Mouse (Mus musculus): ENCODE data around the gene Selp.

Selp gene

DNA sequence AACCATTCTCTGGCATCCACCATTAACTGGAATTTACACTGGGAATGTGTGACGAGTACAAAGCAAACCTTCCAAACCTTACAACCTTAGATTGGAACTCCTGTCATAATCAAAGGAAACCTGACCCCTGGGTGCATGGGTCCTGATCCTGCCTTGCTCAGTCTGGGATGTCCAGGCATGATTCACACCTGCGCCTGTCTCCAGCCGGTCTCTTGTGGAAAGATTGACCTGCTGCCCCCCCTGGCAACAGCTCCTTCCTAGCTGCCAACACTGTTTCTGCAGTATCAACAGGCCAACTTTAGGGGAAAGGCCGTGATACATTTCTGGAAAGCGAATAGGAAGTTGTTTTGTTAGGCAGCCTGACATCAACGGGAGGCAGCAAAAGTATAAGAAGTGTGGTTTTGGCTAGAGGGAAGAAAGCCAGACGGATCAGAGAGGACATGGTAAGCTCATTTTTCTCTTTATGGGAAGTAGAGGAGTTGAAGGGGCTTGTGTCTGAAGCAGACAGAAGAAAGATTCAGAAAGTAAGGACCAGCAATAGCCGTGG is at the start of gene Selp:
Gene Selp (plus strand): TSS at position 318 of the 547 bp plus-strand sequence.
- in situ Hi-C loops (cut with MboI): no loop called here

DNA sequence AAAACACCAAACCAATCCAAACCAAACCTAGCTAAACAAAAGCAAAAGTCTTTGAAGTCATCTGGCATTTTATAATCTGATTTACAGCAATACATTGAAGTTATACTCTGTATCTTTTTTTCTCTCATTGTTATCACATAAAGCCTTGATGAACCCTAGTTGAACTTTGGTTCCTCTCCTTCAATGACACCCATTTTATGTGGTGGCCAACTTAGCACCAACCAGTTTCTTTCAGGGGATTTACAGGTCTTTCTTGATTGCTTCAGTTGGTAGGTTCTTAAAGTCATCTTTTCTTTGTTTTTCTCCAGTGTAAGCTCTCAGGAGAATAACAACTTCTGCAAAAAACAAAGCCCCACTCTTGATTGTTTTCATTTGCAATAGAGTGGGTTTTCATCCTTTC is 45.8 kb upstream of the Selp start:
- in situ Hi-C loops (cut with MboI): no loop called here

DNA sequence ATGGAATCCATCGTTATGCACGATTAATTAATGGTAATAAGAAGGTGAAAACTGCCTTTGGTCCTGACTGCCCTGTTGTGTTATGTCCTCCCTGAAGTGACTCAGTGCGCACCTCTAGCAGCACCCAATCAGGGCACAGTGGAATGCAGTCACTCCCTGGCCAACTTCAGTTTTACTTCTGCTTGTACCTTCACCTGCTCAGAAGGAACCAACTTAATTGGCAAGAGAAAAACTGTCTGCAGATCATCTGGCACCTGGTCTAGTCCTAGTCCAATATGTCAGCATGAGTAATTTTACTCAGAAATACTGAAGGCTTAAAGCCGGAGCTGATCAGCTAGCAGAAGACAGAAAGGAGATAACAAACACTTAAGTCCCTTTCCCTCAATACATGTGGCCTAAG is 44.6 kb upstream of the Selp start:
- in situ Hi-C loops (cut with MboI): loop anchor here (5.0 kb wide), 1 partner anchor 67 kb away; no protein-coding TSS in a partner anchor

DNA sequence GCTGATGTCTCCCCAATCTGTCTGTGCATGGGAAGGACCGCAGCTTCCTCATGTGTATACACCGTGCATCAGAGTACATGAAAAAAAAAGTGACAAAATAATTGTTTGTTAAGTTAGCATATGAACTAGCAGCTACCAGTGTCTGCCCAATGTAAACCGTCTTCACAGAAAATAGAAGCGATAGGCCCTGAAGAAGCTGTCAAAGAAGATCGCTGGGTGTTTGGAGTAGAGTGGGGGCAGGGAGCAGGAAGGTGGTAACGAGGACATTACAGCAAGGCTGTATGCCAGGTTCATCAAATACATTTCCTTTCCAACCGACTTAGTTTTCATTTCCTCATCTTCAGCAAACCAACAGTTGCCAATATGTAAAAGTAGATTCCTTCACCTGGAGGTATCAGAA is 44.0 kb upstream of the Selp start:
- in situ Hi-C loops (cut with MboI): loop anchor here (5.0 kb wide), 1 partner anchor 66 kb away; no protein-coding TSS in a partner anchor

DNA sequence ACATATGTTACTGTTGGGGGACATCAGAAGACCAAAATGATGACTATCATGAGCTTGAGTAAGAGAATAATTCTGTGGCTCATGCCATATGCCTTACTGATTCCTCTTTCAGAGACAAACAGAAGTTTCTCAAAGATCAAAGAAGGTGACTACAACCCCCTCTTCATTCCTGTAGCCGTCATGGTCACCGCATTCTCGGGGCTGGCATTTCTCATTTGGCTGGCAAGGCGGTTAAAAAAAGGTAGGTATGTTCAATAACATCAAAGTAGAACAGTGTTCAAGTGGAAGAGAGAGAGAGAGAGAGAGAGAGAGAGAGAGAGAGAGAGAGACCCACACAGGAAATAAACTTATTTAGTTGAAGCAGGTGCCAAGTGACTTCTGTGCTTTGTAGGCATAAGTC is 43.1 kb upstream of the Selp start:
- in situ Hi-C loops (cut with MboI): loop anchor here (5.0 kb wide), 1 partner anchor 65 kb away; no protein-coding TSS in a partner anchor

DNA sequence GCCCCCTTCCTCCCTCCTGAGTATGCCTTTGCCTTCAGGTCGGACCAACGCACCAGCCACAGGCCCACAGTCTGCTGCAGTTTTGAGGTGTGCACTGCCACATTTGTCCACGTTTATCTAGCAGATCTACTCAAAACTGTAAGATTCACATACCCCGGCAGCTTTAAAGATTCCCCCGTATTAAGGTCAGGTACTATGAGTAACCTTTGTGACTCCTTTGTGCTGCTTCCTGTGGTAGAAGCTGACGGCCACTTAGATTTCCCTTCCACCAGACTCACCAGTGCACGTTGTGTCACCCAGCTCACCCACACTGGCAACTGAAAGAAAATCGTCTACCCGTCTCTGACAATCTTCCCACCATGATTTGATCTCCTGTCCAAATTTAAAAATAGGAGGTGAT is 42.0 kb upstream of the Selp start:
- in situ Hi-C loops (cut with MboI): loop anchor here (5.0 kb wide), 1 partner anchor 64 kb away; no protein-coding TSS in a partner anchor

DNA sequence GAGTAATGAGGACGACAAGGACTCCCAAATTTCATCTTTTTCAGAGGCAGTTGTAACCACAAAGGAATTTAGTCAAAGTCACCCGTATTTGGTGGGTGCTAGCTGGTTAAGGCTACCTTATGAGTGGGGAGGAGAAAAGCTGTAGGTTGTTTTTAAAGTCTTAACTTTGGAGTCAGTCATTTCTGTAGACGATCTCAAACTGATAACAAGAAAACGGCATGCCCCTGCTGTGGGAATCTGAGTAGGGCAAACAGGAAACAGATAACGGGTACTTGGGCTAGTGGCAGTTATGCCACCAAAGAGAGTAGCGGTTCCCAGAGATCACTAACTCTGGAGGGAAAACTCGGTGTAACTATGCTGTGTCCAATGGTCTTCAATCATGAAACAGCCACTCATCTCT is 41.3 kb upstream of the Selp start:
- in situ Hi-C loops (cut with MboI): loop anchor here (5.0 kb wide), 1 partner anchor 63 kb away; no protein-coding TSS in a partner anchor

DNA sequence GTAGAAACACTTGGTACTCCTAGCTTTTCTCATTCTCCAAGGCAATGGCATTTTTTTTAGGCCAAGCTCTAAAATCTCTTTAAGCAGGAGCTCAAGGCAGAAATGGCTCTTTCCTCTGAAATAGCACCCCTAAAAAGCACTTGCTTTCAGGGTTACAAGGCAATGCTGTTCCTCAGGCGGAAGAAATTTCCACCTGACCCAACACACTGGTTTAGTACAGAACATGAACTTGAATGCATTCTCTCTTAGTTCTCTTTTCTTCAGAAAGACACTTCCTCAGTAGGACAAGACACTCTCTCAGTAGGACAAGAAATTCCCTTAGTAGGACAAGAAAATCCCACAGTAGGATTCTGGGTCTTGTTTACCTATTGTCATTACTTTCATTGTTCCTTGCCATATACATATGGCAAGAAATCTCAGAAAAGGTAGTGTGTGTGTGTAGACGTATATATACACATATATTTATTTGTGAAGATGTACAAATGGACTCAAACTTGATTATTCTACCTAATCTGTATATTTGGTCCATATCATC is 40.4 kb upstream of the Selp start:
- in situ Hi-C loops (cut with MboI): loop anchor here (5.0 kb wide), 1 partner anchor 63 kb away; no protein-coding TSS in a partner anchor

DNA sequence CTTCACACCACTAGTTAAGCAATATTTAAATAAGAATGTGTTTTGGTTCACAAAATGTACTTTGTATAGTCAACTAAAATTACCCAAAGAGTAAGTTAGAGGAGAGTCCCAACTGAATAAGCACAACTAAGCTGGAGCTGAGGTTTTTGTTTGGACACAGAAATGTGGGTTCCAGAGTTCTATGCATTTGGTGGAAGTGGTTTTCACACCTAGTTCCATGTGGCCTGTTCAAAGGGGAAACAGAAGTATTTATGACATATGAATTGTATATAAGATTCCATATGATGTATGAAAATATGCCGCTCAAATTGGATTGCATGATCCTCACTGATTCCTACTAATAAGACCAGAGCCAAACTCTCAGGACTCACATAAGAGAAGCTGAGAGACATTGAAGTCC is 39.6 kb upstream of the Selp start:
- in situ Hi-C loops (cut with MboI): no loop called here

DNA sequence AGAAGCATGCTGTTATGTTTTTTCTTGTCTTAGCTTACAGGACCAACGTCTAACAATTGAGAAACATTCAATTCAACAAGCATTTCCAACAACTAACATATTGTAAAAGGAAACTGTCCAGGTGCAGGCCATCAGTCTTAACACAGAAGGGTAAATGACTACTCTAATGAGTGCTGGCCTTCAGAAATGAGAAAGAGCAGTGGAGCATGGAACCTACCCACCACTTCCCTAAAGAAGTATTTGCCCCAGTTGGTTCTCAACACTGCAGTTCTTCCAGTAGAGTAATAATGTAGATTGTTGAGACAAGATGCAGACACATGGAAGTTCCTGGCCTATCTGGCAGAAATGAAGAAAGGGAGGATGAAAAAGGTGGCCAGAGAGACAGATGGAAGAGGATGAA is 38.6 kb upstream of the Selp start:
- in situ Hi-C loops (cut with MboI): no loop called here

DNA sequence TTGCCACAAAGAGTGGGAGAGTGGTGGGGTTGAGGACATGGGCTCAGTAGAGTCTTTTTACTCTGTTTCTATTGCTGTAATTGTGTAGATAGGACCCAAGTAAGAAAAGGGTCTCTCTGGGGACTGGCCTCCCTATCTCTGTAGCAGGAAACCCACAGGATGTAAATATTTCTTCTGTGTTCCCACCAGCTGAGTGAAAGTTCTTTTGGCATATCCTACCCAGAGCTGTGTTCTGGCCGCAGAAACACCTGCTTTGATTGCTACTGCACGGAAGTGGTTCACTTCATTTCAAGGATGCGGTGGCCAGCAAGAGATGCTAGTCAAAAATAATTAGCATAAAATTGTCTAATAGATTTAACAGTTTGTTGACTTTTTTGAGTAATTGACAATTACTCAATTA is 38.0 kb upstream of the Selp start:
- in situ Hi-C loops (cut with MboI): no loop called here

DNA sequence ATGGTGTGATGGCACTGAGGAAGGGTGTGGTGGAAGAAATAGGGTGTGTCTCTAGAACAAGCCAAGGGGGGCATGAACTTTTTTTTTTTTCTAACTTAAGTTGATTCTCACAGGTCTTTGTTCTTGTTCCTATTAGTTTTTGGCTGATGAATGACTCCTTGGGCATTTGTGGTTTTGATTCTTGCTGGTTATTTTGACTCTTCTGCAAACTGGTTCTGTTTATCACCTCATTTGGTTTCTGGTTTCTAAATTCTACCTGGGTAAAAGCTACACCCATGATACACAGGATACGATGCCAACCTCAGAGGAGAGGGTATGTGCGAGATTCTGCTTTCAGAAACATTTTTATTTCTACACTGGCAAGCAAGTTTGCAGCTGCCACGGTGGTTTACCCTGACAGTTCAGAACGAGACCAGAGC is 36.7 kb upstream of the Selp start:
- in situ Hi-C loops (cut with MboI): no loop called here

DNA sequence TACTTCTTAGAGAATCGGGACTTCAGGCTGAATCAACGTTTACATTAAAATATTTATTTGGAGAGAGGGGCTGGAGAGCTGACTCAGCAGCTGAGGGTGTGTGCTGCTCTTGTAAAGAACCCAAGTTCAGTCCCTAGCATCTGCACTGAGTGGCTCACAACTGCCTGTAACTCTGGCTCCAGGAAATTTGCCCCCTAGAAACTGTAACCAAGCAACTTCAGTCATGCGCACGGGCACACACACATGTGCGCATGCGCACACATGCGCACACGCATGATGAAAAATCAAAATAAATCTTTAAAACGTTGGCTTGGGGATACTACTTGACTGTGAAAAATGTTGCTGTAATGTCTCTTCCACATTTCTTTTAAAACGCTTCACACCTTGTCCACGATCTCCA is 36.0 kb upstream of the Selp start:
- in situ Hi-C loops (cut with MboI): no loop called here

DNA sequence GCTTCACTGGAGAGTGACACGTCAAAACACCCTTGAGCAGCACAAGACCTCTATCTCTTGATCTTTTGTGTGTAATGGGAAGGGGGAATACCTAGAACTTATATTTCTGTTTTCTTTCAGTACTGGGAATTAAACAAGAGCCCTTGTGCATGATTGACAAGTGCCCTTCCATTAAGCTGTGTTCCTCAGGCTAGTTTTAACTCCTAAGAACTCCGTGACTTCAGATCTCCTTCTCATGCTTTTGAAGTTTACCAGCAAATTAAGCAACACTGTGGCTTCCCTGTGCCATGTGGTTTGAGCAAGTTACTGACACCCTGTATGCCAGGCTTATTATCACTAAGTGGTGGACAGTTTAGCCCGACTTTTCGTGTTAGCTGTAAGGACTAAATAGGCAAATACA is 32.0 kb upstream of the Selp start:
- in situ Hi-C loops (cut with MboI): no loop called here

DNA sequence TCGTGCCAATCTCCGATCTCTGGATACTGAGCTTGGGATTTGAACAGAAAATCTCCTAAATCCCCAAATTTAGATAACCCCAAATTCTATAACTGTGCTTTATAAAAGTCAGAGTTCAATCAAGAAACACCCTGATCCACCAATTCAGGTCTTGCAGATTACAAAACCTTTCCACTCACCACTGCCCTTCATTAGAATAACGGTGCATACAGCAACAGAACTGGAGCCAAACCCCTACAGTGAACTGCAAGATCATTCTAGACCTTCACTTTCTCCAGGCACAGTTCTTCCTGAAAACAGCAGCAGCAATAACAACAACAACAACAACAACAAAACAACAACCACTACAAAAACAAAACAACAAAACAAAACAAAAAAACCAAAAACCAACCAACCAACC is 28.3 kb upstream of the Selp start:
- in situ Hi-C loops (cut with MboI): no loop called here

DNA sequence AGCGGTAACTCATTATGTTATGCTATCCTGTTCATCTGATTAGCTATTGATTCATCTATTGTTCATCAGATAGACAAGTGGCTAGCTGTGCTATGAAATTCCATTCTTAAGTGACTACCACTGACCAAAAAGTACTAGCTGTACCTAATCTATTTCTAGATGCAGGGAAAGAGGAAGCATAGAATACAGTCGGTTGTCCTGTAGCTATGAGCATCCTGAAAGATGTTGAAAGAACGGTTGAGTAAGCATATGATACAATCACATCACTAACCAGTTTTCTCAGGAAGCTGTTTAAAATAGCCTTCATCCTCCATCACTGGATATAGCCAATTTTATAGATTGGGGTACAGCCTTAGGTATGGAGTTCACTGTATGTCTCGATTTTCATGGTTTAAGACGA is 27.2 kb upstream of the Selp start:
- in situ Hi-C loops (cut with MboI): no loop called here

DNA sequence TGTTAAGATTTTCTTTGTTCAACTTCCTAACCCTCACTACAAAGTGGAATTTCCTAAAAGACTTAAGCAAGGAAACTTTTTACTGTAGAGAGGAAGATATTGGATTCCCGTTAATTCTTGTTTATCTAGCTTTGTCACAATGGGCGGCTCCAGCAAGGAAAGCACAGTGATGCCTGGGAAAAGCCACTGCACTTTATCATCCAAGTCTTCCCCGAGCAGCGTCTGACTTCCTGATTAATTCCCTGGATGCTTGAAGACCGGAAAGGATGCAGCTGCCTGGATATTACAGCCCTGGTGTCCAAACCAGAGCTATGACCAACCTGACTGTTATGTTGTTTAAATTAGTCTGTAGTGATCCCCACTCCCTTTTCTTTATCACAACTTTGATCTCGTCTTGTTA is 18.3 kb upstream of the Selp start:
- in situ Hi-C loops (cut with MboI): no loop called here

DNA sequence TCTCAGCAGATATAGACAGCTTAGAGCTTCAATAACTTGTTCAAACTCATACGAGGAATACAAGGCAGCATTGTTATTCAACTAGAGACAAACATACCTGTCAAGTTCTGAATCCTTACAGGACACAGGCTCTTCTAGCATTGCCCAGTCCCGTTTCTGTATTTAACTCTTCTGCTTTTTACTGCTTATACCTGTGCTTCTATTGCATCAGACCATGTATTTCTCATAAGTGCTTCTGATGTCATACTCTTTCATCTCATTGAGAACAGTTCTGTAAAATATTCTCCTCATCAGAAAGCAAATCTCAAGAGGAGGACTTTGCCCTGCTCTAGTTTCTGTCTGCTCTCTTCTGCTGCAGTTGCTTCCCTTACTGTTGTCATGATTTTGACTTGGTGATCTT is 17.2 kb upstream of the Selp start:
- in situ Hi-C loops (cut with MboI): no loop called here

DNA sequence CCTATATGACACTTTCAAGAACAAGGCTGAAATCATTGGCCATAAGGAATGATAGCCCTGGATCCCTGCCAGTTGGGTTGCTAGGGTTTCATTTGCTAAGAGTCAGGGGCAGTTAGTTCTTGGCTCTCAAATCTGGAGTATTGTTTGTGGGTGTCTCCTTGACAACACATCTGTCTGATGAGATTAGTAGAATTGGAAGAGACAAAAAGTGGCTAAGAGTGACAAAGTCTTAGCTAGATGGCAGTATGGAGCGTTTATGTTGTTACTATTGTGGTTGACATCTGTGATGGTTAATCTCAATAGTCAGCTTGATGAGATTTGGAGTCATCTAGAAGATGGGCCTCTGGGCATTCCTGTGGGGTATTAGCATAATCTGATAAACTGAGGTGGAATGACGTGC is 16.7 kb upstream of the Selp start:
- in situ Hi-C loops (cut with MboI): no loop called here

DNA sequence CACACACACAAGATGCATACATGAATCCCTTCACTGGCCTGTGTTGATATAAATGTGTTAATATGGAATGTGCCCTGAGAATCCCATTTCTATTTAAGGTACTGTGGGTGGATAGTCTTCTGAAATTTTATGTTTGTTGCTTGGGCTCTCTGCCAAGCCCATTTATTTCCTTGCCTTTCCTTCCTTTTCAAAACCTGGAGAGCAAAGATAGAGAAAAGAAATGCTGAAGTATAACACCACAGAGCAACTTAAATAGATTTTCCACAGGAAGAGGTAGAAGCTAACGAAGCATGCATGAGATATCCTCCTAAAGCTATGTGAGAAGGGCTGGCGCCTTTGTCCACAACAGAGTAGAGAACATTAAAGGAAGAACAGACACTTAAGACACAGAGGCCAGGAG is 5.3 kb upstream of the Selp start:
- in situ Hi-C loops (cut with MboI): no loop called here

DNA sequence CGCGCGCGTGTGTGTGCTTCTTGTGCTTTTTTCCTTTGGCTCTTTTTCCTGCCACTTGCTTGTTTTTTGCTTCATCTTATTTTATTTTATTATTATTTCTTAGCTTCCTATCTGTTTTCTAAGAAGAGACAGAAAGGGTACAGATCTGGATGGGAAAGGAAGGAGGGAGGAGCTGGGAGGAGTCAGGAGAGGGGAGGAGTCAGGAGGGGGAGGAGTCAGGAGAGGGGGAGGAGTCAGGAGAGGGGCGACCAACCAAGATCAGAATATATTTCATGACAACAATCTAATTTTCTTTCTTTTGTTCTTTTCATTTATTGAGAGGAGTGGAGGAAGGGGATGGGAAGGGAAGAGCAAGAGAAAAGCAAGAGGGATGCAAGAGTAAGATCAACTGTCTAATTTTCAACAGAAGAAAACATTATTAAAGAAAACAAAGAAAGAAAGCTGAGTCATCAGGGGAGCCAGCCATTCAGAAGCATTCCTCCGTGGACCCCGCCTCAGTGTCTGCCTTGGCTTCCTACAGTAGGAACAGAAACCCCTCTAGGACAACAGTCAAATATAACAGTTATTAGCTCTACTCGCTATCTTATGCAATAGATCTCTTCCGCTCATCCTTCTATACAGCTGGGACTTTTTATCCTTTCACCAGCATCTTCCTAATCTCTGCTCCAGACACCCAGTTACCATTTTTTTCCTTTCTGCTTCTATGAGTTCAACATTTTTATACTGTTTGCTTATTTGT is 4.3 kb upstream of the Selp start:
- in situ Hi-C loops (cut with MboI): no loop called here

DNA sequence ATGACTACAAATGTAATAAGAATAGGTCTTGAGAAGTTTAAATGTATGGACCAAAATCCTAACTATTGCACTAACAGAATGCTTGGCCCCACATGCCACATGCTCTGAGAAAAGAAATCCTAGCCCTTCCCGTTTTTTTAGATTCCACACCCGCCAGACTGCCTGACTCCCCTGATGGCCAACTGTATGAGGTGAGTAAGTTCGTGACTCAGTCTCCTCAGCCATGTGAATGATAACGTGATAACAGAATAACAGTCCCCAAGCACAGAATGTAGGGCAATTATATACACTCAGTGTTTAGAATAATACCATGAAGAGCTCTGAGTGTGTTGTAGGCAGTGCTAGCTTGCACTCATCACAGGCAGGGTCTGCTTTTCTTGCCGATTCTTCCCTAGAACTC is 784 bp upstream of the Selp start:
- in situ Hi-C loops (cut with MboI): no loop called here

DNA sequence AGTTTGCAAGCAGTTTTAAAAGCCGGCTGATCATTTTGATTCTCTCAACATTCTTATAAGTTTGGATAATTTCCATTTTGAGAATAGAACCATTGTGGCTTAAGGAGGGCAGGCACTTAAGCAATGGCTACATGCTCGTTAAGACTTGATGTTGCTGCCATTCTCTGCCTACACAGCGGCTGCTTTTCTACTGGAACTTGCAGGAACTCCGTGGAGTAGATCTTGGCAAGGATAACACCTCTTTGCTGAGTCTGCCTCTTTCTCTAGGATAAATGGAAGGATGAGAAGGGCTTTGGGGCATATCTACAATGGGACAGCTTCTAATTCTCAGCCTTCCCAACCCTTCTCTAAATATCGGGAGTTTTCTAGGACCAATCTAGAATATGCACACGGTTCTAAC is 583 bp downstream of the Selp start:
- in situ Hi-C loops (cut with MboI): no loop called here
